Mouse (Mus musculus): Measurements from ENCODE around the gene Meis1.

Meis1 gene

GRCm38 (mm10) chr11:19014113-19014440, 4.7 kb downstream of the Meis1 start:
- no peak for DNase-seq

- no peak for DNase-seq
These were observed 5.4 kb downstream of the Meis1 start for GRCm38 (mm10) chr11:19013141-19014112.

- DNase-seq = no peak
These were observed 6.2 kb downstream of the Meis1 start for GRCm38 (mm10) chr11:19012463-19013115.

- DNase-seq = no peak
These were observed 6.8 kb downstream of the Meis1 start for GRCm38 (mm10) chr11:19012001-19012400.

GRCm38 (mm10) chr11:19011108-19011805, 7.5 kb downstream of the Meis1 start:
- DNase-seq = no peak

- DNase-seq = no peak
These were observed 8.4 kb downstream of the Meis1 start for GRCm38 (mm10) chr11:19010396-19010811.

GRCm38 (mm10) chr11:19009536-19010395, 9.0 kb downstream of the Meis1 start:
- no peak for DNase-seq

- DNase-seq = no peak
These were observed 10.0 kb downstream of the Meis1 start for GRCm38 (mm10) chr11:19008610-19009384.

- no peak for DNase-seq
These were observed 11.0 kb downstream of the Meis1 start for GRCm38 (mm10) chr11:19007541-19008424.

- DNase-seq = no peak
These were observed 11.7 kb downstream of the Meis1 start for GRCm38 (mm10) chr11:19007068-19007467.

- no peak for DNase-seq
These were observed 12.7 kb downstream of the Meis1 start for GRCm38 (mm10) chr11:19005913-19006693.

GRCm38 (mm10) chr11:19005007-19005912, 13.5 kb downstream of the Meis1 start:
- no peak for DNase-seq

- no peak for DNase-seq
These were observed 15.7 kb downstream of the Meis1 start for GRCm38 (mm10) chr11:19003066-19003465.

- DNase-seq = no peak
These were observed 22.0 kb downstream of the Meis1 start for GRCm38 (mm10) chr11:18996767-18997166.

- DNase-seq = no peak
These were observed 22.5 kb downstream of the Meis1 start for GRCm38 (mm10) chr11:18996289-18996688.

- DNase-seq = no peak
These were observed 26.0 kb downstream of the Meis1 start for GRCm38 (mm10) chr11:18992796-18993195.

- DNase-seq = no peak
These were observed 28.5 kb downstream of the Meis1 start for GRCm38 (mm10) chr11:18990244-18990677.

GRCm38 (mm10) chr11:18989669-18990243, 29.0 kb downstream of the Meis1 start:
- no peak for DNase-seq
